Mouse (Mus musculus) hindbrain, embryonic 12.5 days (tissue): ENCODE measurements around the gene Itgb2l. TPM values are rescaled to one million over a fixed set of nuclear protein-coding genes. Genes with fewer than 3 reads are reported as not detected.

Experiments
- ATAC-seq: fragments of 200-750 bp; cut with Nextera tagmentation; 2 replicates; pipeline ENCODE4 v1.8.0; 2017; ENCODE audit warnings: moderate TSS enrichment; ENCODE audit not compliant: low FRiP score
- H3K27ac ChIP-seq: fragments of 300-500 bp; sonication (generic); 2 replicates; pipeline ENCODE4 v1.5.1; 2016; ENCODE audit warnings: mild to moderate bottlenecking
- H3K27me3 ChIP-seq: fragments of 300-500 bp; sonication (generic); 2 replicates; pipeline ENCODE4 v1.6.1; 2016; ENCODE audit warnings: mild to moderate bottlenecking
- H3K36me3 ChIP-seq: fragments of 300-500 bp; sonication (generic); 2 replicates; pipeline ENCODE4 v1.6.1; 2016; ENCODE audit warnings: mild to moderate bottlenecking
- H3K4me1 ChIP-seq: fragments of 300-500 bp; sonication (generic); 2 replicates; pipeline ENCODE4 v1.6.1; 2016
- H3K4me2 ChIP-seq: fragments of 300-500 bp; sonication (generic); replicated peaks from 2 replicates; pipeline ENCODE4 v1.6.1; 2016; ENCODE audit warnings: mild to moderate bottlenecking
- H3K4me3 ChIP-seq: fragments of 300-500 bp; sonication (generic); 2 replicates; pipeline ENCODE4 v1.5.1; 2016; ENCODE audit warnings: mild to moderate bottlenecking
- H3K9ac ChIP-seq: fragments of 300-500 bp; sonication (generic); 2 replicates; pipeline ENCODE4 v1.6.1; 2016; ENCODE audit warnings: mild to moderate bottlenecking, moderate library complexity
- H3K9me3 ChIP-seq: fragments of 300-500 bp; sonication (generic); replicated peaks from 2 replicates; pipeline ENCODE4 v1.6.1; 2016; ENCODE audit warnings: mild to moderate bottlenecking
- WGBS: fragments of 180-500 bp; shearing (Covaris S2); methylation state at CpG from one replicate; pipeline ENCODE4 v1.1.7; 2016; 5-methylcytosine and 5-hydroxymethylcytosine counted together
- polyA plus RNA-seq: library from polyadenylated mRNA; unstranded; fragments of >200 nt; fragmentation: Nextera tagmentation; extraction: Ambion mirVana; gene quantifications from 2 replicates; pipeline ENCODE4 v1.2.1, GENCODE M21; 2016

Gene Itgb2l
- polyA plus RNA-seq, 1 experiment from 2014 or later, result not detected

- H3K4me1 ChIP-seq, result no peaks in the 10 kb centered on the region
- H3K27me3 ChIP-seq, result no peaks in the 10 kb centered on the region
- ATAC-seq, result no peak
- no peak overlapping the region for H3K4me2 ChIP-seq
- H3K4me3 ChIP-seq, result no peak overlapping the region
- no peaks in the 10 kb centered on the region for H3K36me3 ChIP-seq
- 90% methylated on average over 12 of the region's 12 CpGs for WGBS
- no peak overlapping the region for H3K27ac ChIP-seq
- no peak overlapping the region for H3K9ac ChIP-seq
- no peaks in the 10 kb centered on the region for H3K9me3 ChIP-seq
These were observed 62.0 kb downstream of the Itgb2l start for GRCm38 (mm10) chr16:96381435-96381834.

GRCm38 (mm10) chr16:96378111-96378510 is 65.3 kb downstream of the Itgb2l start:
- no peak for ATAC-seq
- H3K27me3 ChIP-seq, result no peaks in the 10 kb centered on the region
- H3K4me1 ChIP-seq, result no peaks in the 10 kb centered on the region
- no peak overlapping the region for H3K4me3 ChIP-seq
- no peak overlapping the region for H3K27ac ChIP-seq
- no peak overlapping the region for H3K9ac ChIP-seq
- 93% methylated on average over 10 of the region's 10 CpGs for WGBS
- H3K9me3 ChIP-seq, result no peaks in the 10 kb centered on the region
- H3K4me2 ChIP-seq, result no peak overlapping the region
- H3K36me3 ChIP-seq, result no peaks in the 10 kb centered on the region

DNA sequence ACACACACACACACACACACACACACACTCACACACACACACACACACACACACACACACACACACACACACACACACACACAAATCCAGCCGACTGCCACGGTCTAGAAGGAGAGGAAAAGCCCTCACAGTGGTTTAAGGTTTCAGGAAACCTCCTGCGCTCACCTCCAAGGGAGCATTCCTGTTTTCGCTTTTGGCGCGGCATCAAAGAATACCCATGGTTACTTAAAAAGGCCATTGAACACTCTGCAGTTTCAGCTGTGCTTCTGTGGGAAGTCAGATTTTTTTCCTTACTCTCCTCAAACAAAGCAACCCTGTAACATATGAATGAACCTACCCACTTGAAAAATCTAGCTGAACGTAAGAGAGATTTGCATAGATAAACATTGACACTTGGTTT is 67.1 kb downstream of the Itgb2l start:
- no peak for ATAC-seq
- H3K4me3 ChIP-seq, result no peak overlapping the region
- H3K9me3 ChIP-seq, result no peaks in the 10 kb centered on the region
- H3K9ac ChIP-seq, result no peak overlapping the region
- no peaks in the 10 kb centered on the region for H3K4me1 ChIP-seq
- 35% methylated on average over 7 of the region's 7 CpGs for WGBS
- no peak overlapping the region for H3K4me2 ChIP-seq
- no peak overlapping the region for H3K27ac ChIP-seq
- H3K36me3 ChIP-seq, result no peaks in the 10 kb centered on the region
- no peaks in the 10 kb centered on the region for H3K27me3 ChIP-seq

DNA sequence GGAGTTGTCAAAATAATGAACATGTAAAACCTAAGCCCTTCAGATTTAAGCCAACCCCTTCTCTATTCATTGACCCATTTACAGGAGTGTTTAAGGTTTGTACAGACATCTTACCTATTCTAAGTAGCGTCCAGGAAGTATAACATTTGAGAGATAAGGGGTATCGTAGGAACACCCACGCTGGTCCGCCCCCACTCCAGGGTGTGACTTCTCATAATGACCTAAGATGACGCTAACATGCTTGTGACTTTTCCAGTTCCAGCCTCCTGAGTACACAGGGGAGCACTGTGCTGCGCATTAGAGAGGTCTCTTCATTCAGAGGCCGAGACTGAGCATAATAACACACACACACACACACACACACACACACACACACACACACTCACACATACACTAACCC is 67.9 kb downstream of the Itgb2l start:
- H3K4me3 ChIP-seq, result no peak overlapping the region
- H3K4me1 ChIP-seq, result no peaks in the 10 kb centered on the region
- ATAC-seq, result no peak
- no peaks in the 10 kb centered on the region for H3K27me3 ChIP-seq
- 90% methylated on average over 7 of the region's 7 CpGs for WGBS
- no peak overlapping the region for H3K9ac ChIP-seq
- no peak overlapping the region for H3K4me2 ChIP-seq
- no peaks in the 10 kb centered on the region for H3K9me3 ChIP-seq
- no peak overlapping the region for H3K27ac ChIP-seq
- H3K36me3 ChIP-seq, result no peaks in the 10 kb centered on the region

- H3K9me3 ChIP-seq, result no peaks in the 10 kb centered on the region
- H3K36me3 ChIP-seq, result no peaks in the 10 kb centered on the region
- 88% methylated on average over 8 of the region's 8 CpGs for WGBS
- no peaks in the 10 kb centered on the region for H3K4me1 ChIP-seq
- no peak overlapping the region for H3K27ac ChIP-seq
- H3K9ac ChIP-seq, result no peak overlapping the region
- H3K4me3 ChIP-seq, result no peak overlapping the region
- H3K4me2 ChIP-seq, result no peak overlapping the region
- no peak for ATAC-seq
- H3K27me3 ChIP-seq, result no peaks in the 10 kb centered on the region
These were observed 70.7 kb downstream of the Itgb2l start for GRCm38 (mm10) chr16:96372752-96373118.

Other genes with a start within 250 kb of the Itgb2l start
- gene Sh3bgr, start 243.2 kb downstream of the Itgb2l start, polyA plus RNA-seq, result 3.0 and 3.2 TPM in 2 replicates
- gene B3galt5, start 207.8 kb downstream of the Itgb2l start, polyA plus RNA-seq, result 1.2 and 1.7 TPM in 2 replicates
- gene Pcp4, start 24.0 kb upstream of the Itgb2l start, polyA plus RNA-seq, result 97.1 and 116 TPM in 2 replicates